ENCODE assay signal across 10 mouse cellular contexts in the genomic region with DNA sequence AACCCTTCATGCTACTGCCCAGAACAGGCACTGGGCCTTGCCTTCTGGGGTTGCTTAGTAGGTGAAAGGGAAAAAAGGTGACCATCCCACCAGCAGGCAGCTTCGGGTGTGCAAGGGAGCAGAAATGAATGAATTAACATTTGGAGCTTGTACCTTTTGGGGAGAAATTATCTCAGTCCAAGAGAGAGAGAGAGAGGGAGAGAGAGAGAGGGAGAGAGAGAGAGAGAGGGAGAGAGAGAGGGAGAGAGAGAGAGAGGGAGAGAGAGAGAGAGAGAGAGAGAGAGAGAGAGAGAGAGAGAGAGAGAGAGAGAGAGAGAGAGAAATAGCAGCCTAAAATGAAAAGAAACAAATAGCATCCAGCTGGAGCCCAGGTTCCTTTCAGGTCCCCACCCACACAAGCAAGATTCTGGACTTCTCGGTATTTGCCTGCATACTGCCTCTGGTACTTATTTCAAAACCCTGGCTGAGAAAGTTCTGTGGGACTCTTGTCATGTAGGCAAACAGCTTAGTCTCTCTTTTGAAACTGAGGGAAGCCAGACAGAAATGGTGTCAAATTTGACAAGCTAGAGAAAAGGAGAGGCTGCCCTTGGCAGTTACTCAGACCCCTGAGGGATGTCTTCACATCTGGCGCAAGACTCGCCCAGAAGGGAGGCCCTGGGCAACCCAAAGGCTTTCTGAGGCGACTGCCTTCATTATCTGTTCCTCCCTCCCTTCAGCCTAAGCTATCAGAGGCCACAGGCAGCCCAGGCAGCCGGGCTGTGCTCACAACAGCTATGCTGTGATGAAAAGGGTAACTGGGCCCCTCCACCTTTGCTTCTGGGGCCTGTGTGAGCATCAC.
DNase-seq lines count a peak whose midpoint lies in the region; ATAC-seq and TF ChIP-seq lines count a peak whose summit lies in the region.
"Had no signal": no experiment of that assay in that cellular context is flagged by ENCODE, and none has a peak within 500 bp of the region (broad histone marks: within the 10 kb centered on the region; RNA-seq: fewer than 3 reads in every experiment).

No protein-coding gene starts in this region.

- no peaks in the 10 kb centered on the region for H3K9me3 ChIP-seq in forebrain, embryonic 10.5 days
- H3K9me3 ChIP-seq in forebrain, embryonic 12.5 days = no peaks in the 10 kb centered on the region
- H3K9me3 ChIP-seq in midbrain, embryonic 13.5 days = no peaks in the 10 kb centered on the region
- H3K9me3 ChIP-seq in lung, postnatal 0 days (ENCODE audit: low read length) = no peaks in the 10 kb centered on the region
- H3K9me3 ChIP-seq: limb, embryonic 12.5 days had no signal

- no peaks in the 10 kb centered on the region for H3K36me3 ChIP-seq in forebrain, embryonic 10.5 days (replicated peaks)
- H3K36me3 ChIP-seq in forebrain, embryonic 12.5 days (replicated peaks) = no peaks in the 10 kb centered on the region
- no peaks in the 10 kb centered on the region for H3K36me3 ChIP-seq in midbrain, embryonic 13.5 days
- H3K36me3 ChIP-seq in lung, postnatal 0 days (ENCODE audit: insufficient read depth, low read length) = no peaks in the 10 kb centered on the region
- H3K36me3 ChIP-seq: limb, embryonic 12.5 days had no signal

- no peak for TF ChIP-seq EP300 in lung, postnatal 0 days (IDR thresholded peaks at IDR 0.05)

- H3K9ac ChIP-seq in forebrain, embryonic 12.5 days = no peak overlapping the region
- no peak overlapping the region for H3K9ac ChIP-seq in midbrain, embryonic 13.5 days (replicated peaks)
- H3K9ac ChIP-seq in lung, postnatal 0 days (replicated peaks; ENCODE audit: low read depth) = no peak overlapping the region
- H3K9ac ChIP-seq: limb, embryonic 12.5 days had no signal

- TF ChIP-seq CTCF in lung, postnatal 0 days (IDR thresholded peaks at IDR 0.05) = no peak

- 50% methylated on average over 6 of the region's 6 CpGs for WGBS in forebrain, embryonic 10.5 days
- 27% methylated on average over 6 of the region's 6 CpGs for WGBS in forebrain, embryonic 12.5 days
- 28% methylated on average over 6 of the region's 6 CpGs for WGBS in midbrain, embryonic 13.5 days
- 48% methylated on average over 6 of the region's 6 CpGs for WGBS in lung, postnatal 0 days

- peaks cover 15% of the 10 kb centered on the region for H3K4me1 ChIP-seq in forebrain, embryonic 10.5 days
- H3K4me1 ChIP-seq in forebrain, embryonic 12.5 days = peaks cover 10% of the 10 kb centered on the region
- peaks cover 8% of the 10 kb centered on the region for H3K4me1 ChIP-seq in midbrain, embryonic 13.5 days (replicated peaks)
- no peaks in the 10 kb centered on the region for H3K4me1 ChIP-seq in lung, postnatal 0 days (ENCODE audit: insufficient read depth, low read depth, low read length)

- H3K4me2 ChIP-seq in forebrain, embryonic 12.5 days = no peak overlapping the region
- no peak overlapping the region for H3K4me2 ChIP-seq in midbrain, embryonic 13.5 days (replicated peaks)
- H3K4me2 ChIP-seq in lung, postnatal 0 days (replicated peaks; ENCODE audit: low read depth, low read length) = no peak overlapping the region
- H3K4me2 ChIP-seq: limb, embryonic 12.5 days had no signal

- no peak overlapping the region for H3K4me3 ChIP-seq in forebrain, embryonic 10.5 days
- no peak overlapping the region for H3K4me3 ChIP-seq in forebrain, embryonic 12.5 days (replicated peaks)
- no peak overlapping the region for H3K4me3 ChIP-seq in midbrain, embryonic 13.5 days (replicated peaks)
- H3K4me3 ChIP-seq in lung, postnatal 0 days (ENCODE audit: low read depth, low read length) = no peak overlapping the region
- H3K4me3 ChIP-seq: limb, embryonic 12.5 days had no signal

- DNase-seq in forebrain, embryonic 10.5 days (ENCODE audit: extremely low spot score, low spot score) = no peak
- DNase-seq in MN1 (ENCODE audit: low spot score) = peak; percentile 17
- DNase-seq in heart, adult 9 months (ENCODE audit: low spot score in 2 of 2) = peak; percentile 29 to 41
- DNase-seq in layer of hippocampus, adult 18-20 months (ENCODE audit: low spot score in 2 of 2) = no peak
- DNase-seq in right cerebral cortex, postnatal 25 days = no peak
- DNase-seq in lung, postnatal 0 days (ENCODE audit: low spot score) = no peak
- DNase-seq: retina, postnatal 1 day had no signal

- no peak for ATAC-seq in forebrain, embryonic 12.5 days (ENCODE audit: low FRiP score)
- 0 out of 2 replicates have a peak, but pooled peaks have one; percentile 27 for ATAC-seq in midbrain, embryonic 13.5 days
- ATAC-seq in lung, postnatal 0 days = no peak

- no peaks in the 10 kb centered on the region for H3K27me3 ChIP-seq in forebrain, embryonic 10.5 days (ENCODE audit: poor library complexity, severe bottlenecking)
- H3K27me3 ChIP-seq in forebrain, embryonic 12.5 days = no peaks in the 10 kb centered on the region
- no peaks in the 10 kb centered on the region for H3K27me3 ChIP-seq in midbrain, embryonic 13.5 days
- H3K27me3 ChIP-seq in lung, postnatal 0 days (replicated peaks; ENCODE audit: insufficient read depth, low read length) = no peaks in the 10 kb centered on the region

- peak overlapping the region; percentile 53 for H3K27ac ChIP-seq in forebrain, embryonic 10.5 days
- no peak overlapping the region for H3K27ac ChIP-seq in forebrain, embryonic 12.5 days
- no peak overlapping the region for H3K27ac ChIP-seq in midbrain, embryonic 13.5 days
- H3K27ac ChIP-seq in lung, postnatal 0 days (ENCODE audit: low read length) = no peak overlapping the region
- H3K27ac ChIP-seq: limb, embryonic 12.5 days had no signal

Comparison
In these comparisons a context has a peak if more than half of its experiments do, and no peak if none do; other contexts are left out.
1. DNase-seq: peak in MN1 (single experiment) and heart, adult 9 months (2 of 2); none in forebrain, embryonic 10.5 days (single experiment), layer of hippocampus, adult 18-20 months (0 of 2), right cerebral cortex, postnatal 25 days (single experiment) and lung, postnatal 0 days (single experiment).